Mouse (Mus musculus): ENCODE results near the gene Plxnc1. TPM values are rescaled to one million over a fixed set of nuclear protein-coding genes. Genes with fewer than 3 reads are reported as not detected.
A peak's percentile ranks its signal among the peaks of the same experiment; 100 is the strongest.

Plxnc1 gene
- total and polyA plus RNA-seq, 3 experiments: 27.6 to 34.4 (median 33.0) TPM

DNA sequence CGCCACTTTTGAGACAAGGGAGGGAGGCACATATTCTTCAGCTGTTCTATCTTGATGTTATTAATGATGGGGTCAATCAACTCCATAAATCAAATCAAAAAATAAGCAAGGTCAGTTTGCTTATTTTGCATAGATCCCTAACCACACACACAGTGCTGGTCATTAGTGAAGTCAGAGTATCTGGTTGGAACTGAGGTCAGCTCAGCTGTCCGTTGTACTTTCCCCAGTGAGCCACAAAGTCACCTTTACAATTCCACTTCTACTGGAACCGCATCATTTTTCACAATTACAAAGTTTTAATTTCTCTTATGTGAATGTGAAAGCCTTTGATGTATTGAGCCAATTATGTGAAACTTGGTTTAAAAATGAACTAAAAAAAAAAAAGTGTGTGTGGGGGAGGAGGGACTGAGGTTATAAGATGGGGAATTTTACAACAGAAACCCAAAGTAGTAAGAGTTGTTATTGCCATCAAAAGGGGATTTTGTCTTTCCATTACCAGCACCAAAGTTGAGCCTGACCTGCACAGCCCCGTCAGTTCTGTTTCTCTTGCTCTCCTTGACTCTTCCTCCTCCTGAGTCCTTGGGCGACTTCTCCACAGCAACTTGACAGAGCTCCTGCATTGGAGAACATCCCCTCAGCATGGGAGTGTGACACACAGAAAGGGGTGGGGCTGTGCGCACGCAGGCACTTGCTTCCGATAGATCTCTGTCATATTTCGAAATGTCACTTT, 80.3 kb downstream of the Plxnc1 start:
- in situ Hi-C loops (cut with MboI; ENCODE audit: low pct_ligation_motif_present, low pct_unique_long_range_greater_than_20kb, low sequenced_read_pairs): no loop called here
- DNase-seq (ENCODE audit: extremely low read depth): peak; percentile 82
- Histone ChIP-seq H3K4me3 (replicated peaks in 1 of 3; ENCODE audit: low read depth in 2 of 3, low read length in 2 of 3, poor library complexity in 1 of 3) (peak overlapping the region in 2 of 3 experiments; percentile 5 to 14), H3K79me2 (replicated peaks; ENCODE audit: control insufficient read depth, extremely low read depth, insufficient read depth, poor library complexity, severe bottlenecking) (peaks cover under 1% of the 10 kb centered on the region; the same call in 1 of the 2 replicates), H3K9ac (ENCODE audit: insufficient read depth, low read depth) (peak overlapping the region; percentile 58), H3K27me3 (replicated peaks) (no peaks in the 10 kb centered on the region), H3K4me1 (ENCODE audit: control insufficient read depth in 1 of 2, insufficient read depth in 2 of 2) (peaks cover 32 to 66% of the 10 kb centered on the region in 2 experiments), H3K27ac (ENCODE audit: insufficient read depth, low read depth) (peak overlapping the region; percentile 97), H3K4me2 (ENCODE audit: insufficient read depth, low read depth, poor library complexity, severe bottlenecking) (peak overlapping the region; percentile 39), H3K9me3 (replicated peaks; ENCODE audit: low read length) (peaks cover 7% of the 10 kb centered on the region), H3K36me3 (replicated peaks in 1 of 2; ENCODE audit: control insufficient read depth in 1 of 2, insufficient read depth in 1 of 2, low read length in 1 of 2) (peaks cover 36 to 45% of the 10 kb centered on the region in 2 experiments)
- TF ChIP-seq NRF1 (IDR thresholded peaks at IDR 0.05; ENCODE audit: low read depth, low read length) (peak; percentile 71), CHD2 (IDR thresholded peaks at IDR 0.05; ENCODE audit: low read length) (peak; percentile 81; the same call in 1 of the 2 replicates), POLR2AphosphoS2 (IDR thresholded peaks at IDR 0.05; ENCODE audit: low read depth, low read length) (no peak), TBP (conservative IDR thresholded peaks at IDR 0.05; ENCODE audit: low read depth, low read length) (peak; percentile 83), RAD21 (IDR thresholded peaks at IDR 0.05; ENCODE audit: low read depth, low read length) (no peak), SIN3A (IDR thresholded peaks at IDR 0.05; ENCODE audit: low read length) (no peak), RCOR1 (conservative IDR thresholded peaks at IDR 0.05; ENCODE audit: low read depth, low read length) (peak; percentile 42; the same call in 1 of the 2 replicates), ZC3H11A (IDR thresholded peaks at IDR 0.05; ENCODE audit: low read depth, low read length) (no peak), HCFC1 (IDR thresholded peaks at IDR 0.05; ENCODE audit: low read depth, low read length) (no peak), BHLHE40 (IDR thresholded peaks at IDR 0.05; ENCODE audit: low read depth, low read length) (peak; percentile 89), ETS1 (conservative IDR thresholded peaks at IDR 0.05; ENCODE audit: low read depth, low read length) (peak; percentile 63), MYC (IDR thresholded peaks at IDR 0.05; ENCODE audit: low read depth, low read length) (0 out of 2 replicates have a peak, but pooled peaks have one; percentile 50), JUND (conservative IDR thresholded peaks at IDR 0.05; ENCODE audit: low read depth, low read length) (no peak; the same call in 1 of the 2 replicates), MAX (IDR thresholded peaks at IDR 0.05; ENCODE audit: low read length) (no peak), CTCF (conservative IDR thresholded peaks at IDR 0.05 in 1 of 2, IDR thresholded peaks at IDR 0.05 in 1 of 2; ENCODE audit: low read depth in 2 of 2, low read length in 2 of 2) (no peak), MAZ (IDR thresholded peaks at IDR 0.05; ENCODE audit: low read depth, low read length) (no peak), KAT2A (IDR thresholded peaks at IDR 0.05; ENCODE audit: insufficient replicate concordance, low read length) (0 out of 2 replicates have a peak, but pooled peaks have one; percentile 37), ZKSCAN1 (IDR thresholded peaks at IDR 0.05; ENCODE audit: borderline replicate concordance, low read depth, low read length) (no peak), MEF2A (IDR thresholded peaks at IDR 0.05; ENCODE audit: borderline replicate concordance, low read depth, low read length) (peak; percentile 69), MAFK (IDR thresholded peaks at IDR 0.05; ENCODE audit: insufficient replicate concordance, low read length) (0 out of 2 replicates have a peak, but pooled peaks have one; percentile 14), NELFE (IDR thresholded peaks at IDR 0.05; ENCODE audit: low read depth, low read length) (no peak), EP300 (IDR thresholded peaks at IDR 0.05; ENCODE audit: low read length) (peak; percentile 79), CHD1 (IDR thresholded peaks at IDR 0.05; ENCODE audit: low read depth, low read length) (no peak), POLR2A (IDR thresholded peaks at IDR 0.05; ENCODE audit: low read depth, low read length) (no peak; the same call in 1 of the 2 replicates), USF1 (IDR thresholded peaks at IDR 0.05; ENCODE audit: low read depth, low read length) (no peak), JUN (IDR thresholded peaks at IDR 0.05; ENCODE audit: insufficient read depth, low read depth, low read length) (peak; percentile 29; the same call in 1 of the 2 replicates), GABPA (IDR thresholded peaks at IDR 0.05; ENCODE audit: insufficient replicate concordance, low read depth, low read length) (no peak), ELF1 (IDR thresholded peaks at IDR 0.05; ENCODE audit: low read depth, low read length) (0 out of 2 replicates have a peak, but pooled peaks have one; percentile 5), ZMIZ1 (IDR thresholded peaks at IDR 0.05; ENCODE audit: low read depth, low read length) (no peak), UBTF (IDR thresholded peaks at IDR 0.05; ENCODE audit: low read depth, low read length) (no peak), ZNF384 (IDR thresholded peaks at IDR 0.05; ENCODE audit: low read depth, low read length) (peak; percentile 94), PAX5 (IDR thresholded peaks at IDR 0.05; ENCODE audit: low read length) (no peak), E2F4 (IDR thresholded peaks at IDR 0.05; ENCODE audit: insufficient replicate concordance, low read depth, low read length) (no peak), IRF4 (IDR thresholded peaks at IDR 0.05; ENCODE audit: low read depth, low read length) (peak; percentile 73), TCF12 (IDR thresholded peaks at IDR 0.05; ENCODE audit: low read depth, low read length) (peak; percentile 50), MXI1 (IDR thresholded peaks at IDR 0.05; ENCODE audit: low read depth, low read length) (peak; percentile 58; the same call in 1 of the 2 replicates), USF2 (conservative IDR thresholded peaks at IDR 0.05; ENCODE audit: low read depth, low read length) (no peak), SMC3 (IDR thresholded peaks at IDR 0.05; ENCODE audit: low read depth, low read length) (no peak)
- dilution Hi-C loops (cut with MboI; ENCODE audit: extremely low pct_ligation_motif_present, extremely low pct_unique_long_range_greater_than_20kb, low sequenced_read_pairs): no loop called here

Data from CH12.LX (cell line).